Mouse (Mus musculus) myocyte (in vitro differentiated cells): ENCODE measurements at regions not wholly inside any gene's neighbourhood (a gene's known extent, or its start where the extent isn't known, plus 50 kb on each side); places are given as distances from the start of the nearest gene placed in this dataset.

Source experiments
- MAX ChIP-seq: IDR thresholded peaks from one replicate; pipeline ENCODE4 v1.6.1; 2011; ENCODE audit warnings: low read depth, mild to moderate bottlenecking, control low read depth
- MYOG ChIP-seq, 3 experiments: IDR thresholded peaks; one replicate each; pipeline ENCODE4 v1.6.1; 2011; ENCODE audit warnings: control low read depth in 2 of 3, low read depth in 2 of 3, mild to moderate bottlenecking in 2 of 3; ENCODE audit not compliant: insufficient read length in 2 of 3, control insufficient read depth in 1 of 3, insufficient read depth in 1 of 3
- POLR2A ChIP-seq: IDR thresholded peaks from one replicate; pipeline ENCODE4 v1.6.1; 2011; ENCODE audit warnings: low read depth, mild to moderate bottlenecking, control low read depth, moderate library complexity; ENCODE audit not compliant: insufficient read length
- POLR2AphosphoS2 ChIP-seq: IDR thresholded peaks from one replicate; pipeline ENCODE4 v1.6.1; 2011; ENCODE audit warnings: low read depth, control low read depth; ENCODE audit not compliant: insufficient read length
- TCF12 ChIP-seq: IDR thresholded peaks from one replicate; pipeline ENCODE4 v1.6.1; 2011; ENCODE audit warnings: mild to moderate bottlenecking, control low read depth; ENCODE audit not compliant: poor library complexity, insufficient read depth, severe bottlenecking
- USF1 ChIP-seq: IDR thresholded peaks from one replicate; pipeline ENCODE4 v1.6.1; 2011; ENCODE audit warnings: low read depth, mild to moderate bottlenecking, control low read depth, moderate library complexity

- TF ChIP-seq POLR2A = no peak
- no peak for TF ChIP-seq MYOG (IDR thresholded peaks at IDR 0.05; ENCODE audit: control insufficient read depth in 1 of 3, insufficient read depth in 1 of 3, insufficient read length in 2 of 3, low read depth in 2 of 3)
- no peak for TF ChIP-seq TCF12
- TF ChIP-seq USF1 = no peak
- no peak for TF ChIP-seq MAX
- TF ChIP-seq POLR2AphosphoS2 = no peak
These were observed 187.6 kb upstream of the Emcn start for GRCm38 (mm10) chr3:137153234-137153633.
